ENCODE assay signal across 29 mouse cellular contexts in the genomic region with DNA sequence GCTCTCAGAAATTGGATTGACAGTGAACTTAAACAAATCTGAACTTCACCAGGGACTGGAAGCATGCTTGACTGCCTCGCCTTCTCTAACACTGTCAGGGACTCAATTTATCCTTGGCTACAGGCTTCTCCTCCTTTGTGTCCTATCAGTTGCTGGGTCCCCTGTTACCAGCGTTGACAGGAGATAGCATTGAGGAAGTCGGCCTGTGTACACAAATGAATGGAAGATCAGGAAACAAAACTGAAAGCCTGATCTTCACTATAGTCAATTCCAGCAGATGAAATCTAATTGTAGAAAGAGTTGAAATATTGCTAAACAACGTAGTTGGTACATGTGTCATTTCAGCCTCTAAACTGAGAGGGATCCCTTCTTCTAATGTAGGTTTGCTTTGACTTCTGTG.
"Had no signal": no experiment of that assay in that cellular context is flagged by ENCODE, and none has a peak within 500 bp of the region (broad histone marks: within the 10 kb centered on the region; RNA-seq: fewer than 3 reads in every experiment).

No protein-coding gene starts in this region.

- H3K9me3 ChIP-seq: embryonic facial prominence, embryonic 10.5 days; embryonic facial prominence, embryonic 12.5 days; embryonic facial prominence, embryonic 13.5 days; embryonic facial prominence, embryonic 15.5 days; forebrain, embryonic 10.5 days; forebrain, embryonic 12.5 days; forebrain, embryonic 13.5 days; forebrain, embryonic 15.5 days had no signal

- H3K4me3 ChIP-seq: embryonic facial prominence, embryonic 10.5 days; embryonic facial prominence, embryonic 12.5 days; embryonic facial prominence, embryonic 13.5 days; embryonic facial prominence, embryonic 15.5 days; erythroblast, embryonic 14.5 days; forebrain, embryonic 10.5 days; forebrain, embryonic 12.5 days; forebrain, embryonic 13.5 days; forebrain, embryonic 15.5 days; gastrocnemius, adult 2 months; heart, adult 2 months had no signal

- H3K36me3 ChIP-seq: embryonic facial prominence, embryonic 10.5 days; embryonic facial prominence, embryonic 12.5 days; embryonic facial prominence, embryonic 13.5 days; embryonic facial prominence, embryonic 15.5 days; forebrain, embryonic 10.5 days; forebrain, embryonic 12.5 days; forebrain, embryonic 15.5 days had no signal

- H3K4me1 ChIP-seq: embryonic facial prominence, embryonic 12.5 days; embryonic facial prominence, embryonic 13.5 days; embryonic facial prominence, embryonic 15.5 days; forebrain, embryonic 10.5 days; forebrain, embryonic 12.5 days; forebrain, embryonic 13.5 days; forebrain, embryonic 15.5 days had no signal

- H3K27ac ChIP-seq: embryonic facial prominence, embryonic 10.5 days; embryonic facial prominence, embryonic 12.5 days; embryonic facial prominence, embryonic 13.5 days; embryonic facial prominence, embryonic 15.5 days; forebrain, embryonic 10.5 days; forebrain, embryonic 12.5 days; forebrain, embryonic 13.5 days; forebrain, embryonic 15.5 days; gastrocnemius, adult 2 months; heart, adult 2 months had no signal

- DNase-seq: cerebellum, adult 2 months; cerebellum, adult 8-10 months; cerebellum, adult 9-10 months; cerebellum, adult 9-11 months; cerebellum, postnatal 10 days; cerebellum, postnatal 14 days; cerebellum, postnatal 25 days; cerebellum, postnatal 36 days; embryo, embryonic 11 days; forebrain, postnatal 0 days; gastrocnemius, adult 2 months; gastrocnemius, postnatal 10 days; gastrocnemius, postnatal 14 days; gastrocnemius, postnatal 25 days; gastrocnemius, postnatal 36 days; heart, adult 11 months; heart, adult 18-20 months; heart, adult 2 months had no signal

- H3K4me2 ChIP-seq: embryonic facial prominence, embryonic 12.5 days; embryonic facial prominence, embryonic 13.5 days; embryonic facial prominence, embryonic 15.5 days; forebrain, embryonic 12.5 days; forebrain, embryonic 13.5 days; forebrain, embryonic 15.5 days had no signal

- H3K9ac ChIP-seq: embryonic facial prominence, embryonic 12.5 days; embryonic facial prominence, embryonic 13.5 days; embryonic facial prominence, embryonic 15.5 days; forebrain, embryonic 12.5 days; forebrain, embryonic 13.5 days; forebrain, embryonic 15.5 days; forebrain, postnatal 0 days had no signal

- H3K27me3 ChIP-seq: embryonic facial prominence, embryonic 12.5 days; embryonic facial prominence, embryonic 13.5 days; embryonic facial prominence, embryonic 15.5 days; forebrain, embryonic 12.5 days; forebrain, embryonic 13.5 days; forebrain, embryonic 15.5 days had no signal

- ATAC-seq: forebrain, embryonic 13.5 days; forebrain, embryonic 14.5 days; forebrain, embryonic 15.5 days; forebrain, embryonic 16.5 days; forebrain, postnatal 0 days had no signal
